In genomic region chr4:148430880-148431519, GRCm38 (mm10) we compare ENCODE assay signal across 16 mouse cellular contexts.
"Had no signal": no experiment of that assay in that cellular context is flagged by ENCODE, and none has a peak within 500 bp of the region (broad histone marks: within the 10 kb centered on the region; RNA-seq: fewer than 3 reads in every experiment).

No protein-coding gene starts in this region.

- H3K4me1 ChIP-seq: stomach, embryonic 15.5 days had no signal

- H3K27ac ChIP-seq: liver, embryonic 13.5 days; midbrain, embryonic 13.5 days; stomach, embryonic 15.5 days had no signal

- DNase-seq: kidney, adult 18-20 months; kidney, adult 9 months; kidney, postnatal 14 days; kidney, postnatal 4 days; liver, embryonic 13.5 days; lung, adult 2 months; lung, postnatal 14 days; lung, postnatal 4 days; right cerebral cortex, adult 18-20 months; right cerebral cortex, postnatal 14 days; right cerebral cortex, postnatal 4 days; thymus, postnatal 25 days had no signal

- H3K4me3 ChIP-seq: liver, embryonic 13.5 days; megakaryocyte, embryonic 14.5 days; midbrain, embryonic 10.5 days; midbrain, embryonic 13.5 days; stomach, embryonic 15.5 days had no signal

- H3K4me2 ChIP-seq: liver, embryonic 13.5 days; midbrain, embryonic 13.5 days; stomach, embryonic 15.5 days had no signal

- H3K9me3 ChIP-seq: liver, embryonic 13.5 days; megakaryocyte, embryonic 14.5 days; midbrain, embryonic 10.5 days; midbrain, embryonic 13.5 days; stomach, embryonic 15.5 days had no signal

- H3K27me3 ChIP-seq: liver, embryonic 13.5 days; midbrain, embryonic 13.5 days; stomach, embryonic 15.5 days had no signal
